Mouse (Mus musculus) Muller cell, postnatal 12 days (primary cell): Measurements from ENCODE around the gene Fkbp8.

ENCODE experiments used
- DNase-seq: peaks from one replicate; pipeline ENCODE4 v3.0.0-alpha.2; 2015; ENCODE audit errors: inconsistent ontology term

Fkbp8 gene

DNA sequence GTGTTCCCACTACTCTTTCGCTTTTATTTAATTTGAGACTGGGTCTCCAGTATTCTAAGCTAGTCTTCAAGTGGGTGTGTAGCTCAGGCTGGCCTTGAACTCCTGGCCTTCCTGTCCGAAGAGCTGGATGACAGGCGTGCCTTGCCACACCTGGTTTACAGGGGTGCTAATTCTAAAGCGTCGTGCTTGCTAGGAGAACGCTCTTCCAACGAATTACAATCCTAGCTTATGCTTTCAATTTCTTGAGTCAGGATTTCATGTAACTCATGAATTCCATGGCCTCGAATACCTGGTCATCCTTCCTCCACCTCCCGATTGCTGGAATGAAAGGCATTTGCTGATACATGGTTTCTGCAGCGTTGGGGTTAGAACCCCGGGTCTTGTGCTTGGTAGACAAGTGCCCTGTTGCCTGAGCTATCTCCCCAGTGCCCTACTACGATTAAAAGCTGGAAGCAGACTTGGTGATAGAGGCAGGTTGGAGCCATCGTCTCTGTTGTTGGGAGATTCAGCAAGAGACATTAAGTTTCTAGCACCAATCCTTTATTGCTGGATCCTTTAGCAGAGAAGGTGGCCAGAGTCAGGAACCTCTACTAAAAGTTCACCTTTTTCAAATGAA is 766 bp downstream of the Fkbp8 start:
- DNase-seq = no peak

- no peak for DNase-seq
Observed at GRCm38 (mm10) chr8:70529299-70529698, 1.8 kb downstream of the Fkbp8 start.

DNA sequence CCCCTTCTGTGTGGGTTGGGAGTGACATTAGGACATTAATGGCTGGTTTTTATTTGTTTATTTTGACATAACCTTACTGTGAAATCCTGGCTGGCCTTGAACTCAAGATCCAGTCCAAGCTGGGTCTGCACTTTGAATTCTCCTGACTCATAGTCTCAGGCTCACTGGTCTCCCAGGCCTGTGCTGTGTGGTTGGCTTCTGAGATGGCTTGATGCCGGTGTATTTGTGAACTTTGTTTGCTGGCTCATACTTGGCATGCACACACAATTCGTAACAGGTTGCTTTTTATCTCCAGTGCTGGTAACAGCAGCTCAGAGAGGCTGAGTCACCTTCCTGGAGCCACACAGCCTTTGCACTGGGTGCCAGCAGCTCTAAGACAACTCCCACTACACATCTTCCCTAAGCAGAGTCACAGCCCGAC is 2.2 kb downstream of the Fkbp8 start:
- no peak for DNase-seq

GRCm38 (mm10) chr8:70530314-70530713 is 2.8 kb downstream of the Fkbp8 start:
- no peak for DNase-seq

DNA sequence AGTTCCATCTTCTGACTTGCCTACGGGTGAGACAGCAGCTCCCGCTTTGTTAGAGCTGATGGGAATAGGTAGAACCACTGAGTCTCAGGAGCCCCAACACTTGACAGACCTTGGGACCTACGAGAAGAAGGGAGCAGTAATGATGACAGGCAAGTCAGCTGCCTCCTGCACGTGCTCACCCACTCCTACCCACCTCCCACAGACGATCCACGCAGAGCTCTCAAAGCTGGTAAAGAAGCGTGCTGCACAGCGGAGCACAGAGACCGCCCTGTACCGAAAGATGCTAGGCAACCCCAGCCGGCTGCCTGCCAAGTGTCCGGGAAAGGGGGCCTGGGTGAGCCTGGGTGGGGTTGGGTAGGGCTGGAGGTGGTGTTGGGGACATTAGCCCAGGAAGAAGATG is 6.8 kb downstream of the Fkbp8 start:
- DNase-seq = no peak

DNA sequence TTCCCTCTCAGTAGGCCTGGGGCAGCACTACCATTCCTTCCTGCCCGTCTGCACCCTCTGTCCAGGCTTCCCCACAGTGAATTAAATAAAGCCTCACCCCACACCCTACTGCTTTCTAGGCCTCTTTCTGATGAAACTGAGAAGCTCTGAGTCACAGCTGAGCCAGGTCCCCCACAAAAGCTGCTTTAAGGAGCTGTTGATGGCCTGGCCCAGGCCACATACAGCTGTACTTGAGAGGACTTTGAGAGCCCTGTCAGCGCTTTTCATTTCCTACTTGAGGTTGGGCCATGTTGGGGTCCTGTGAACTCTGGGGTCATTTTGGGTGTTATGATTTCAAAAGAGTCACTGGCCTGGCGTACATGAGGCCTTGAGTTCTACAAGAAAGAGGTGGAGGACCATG is 7.7 kb downstream of the Fkbp8 start:
- no peak for DNase-seq

GRCm38 (mm10) chr8:70535701-70536100 is 8.2 kb downstream of the Fkbp8 start:
- no peak for DNase-seq

- DNase-seq = peak; percentile 72
Observed at GRCm38 (mm10) chr8:70538024-70538579, 10.6 kb downstream of the Fkbp8 start.

DNA sequence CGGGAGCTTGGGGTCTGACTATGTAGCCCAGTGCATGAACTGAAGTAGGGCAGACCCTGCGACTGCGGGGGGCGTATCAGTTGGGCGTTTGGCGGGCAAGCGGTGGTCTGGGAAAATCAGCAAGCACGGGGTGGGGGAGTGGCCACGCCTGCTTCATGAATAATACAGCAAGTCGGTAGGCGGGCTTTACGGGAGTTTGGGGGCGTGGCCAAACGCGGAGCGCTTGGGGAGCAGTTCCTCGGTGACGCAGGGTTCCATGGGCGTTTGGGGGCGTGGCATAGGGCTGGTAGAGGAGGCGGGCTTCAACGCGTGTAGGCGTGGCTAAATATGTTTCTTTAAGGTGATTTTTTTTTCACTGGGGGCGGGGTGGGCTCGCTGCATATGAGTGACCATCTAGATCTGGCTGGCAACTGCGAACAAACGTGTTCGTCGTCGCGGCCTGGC is 11.1 kb downstream of the Fkbp8 start:
- peak; percentile 99 for DNase-seq

DNA sequence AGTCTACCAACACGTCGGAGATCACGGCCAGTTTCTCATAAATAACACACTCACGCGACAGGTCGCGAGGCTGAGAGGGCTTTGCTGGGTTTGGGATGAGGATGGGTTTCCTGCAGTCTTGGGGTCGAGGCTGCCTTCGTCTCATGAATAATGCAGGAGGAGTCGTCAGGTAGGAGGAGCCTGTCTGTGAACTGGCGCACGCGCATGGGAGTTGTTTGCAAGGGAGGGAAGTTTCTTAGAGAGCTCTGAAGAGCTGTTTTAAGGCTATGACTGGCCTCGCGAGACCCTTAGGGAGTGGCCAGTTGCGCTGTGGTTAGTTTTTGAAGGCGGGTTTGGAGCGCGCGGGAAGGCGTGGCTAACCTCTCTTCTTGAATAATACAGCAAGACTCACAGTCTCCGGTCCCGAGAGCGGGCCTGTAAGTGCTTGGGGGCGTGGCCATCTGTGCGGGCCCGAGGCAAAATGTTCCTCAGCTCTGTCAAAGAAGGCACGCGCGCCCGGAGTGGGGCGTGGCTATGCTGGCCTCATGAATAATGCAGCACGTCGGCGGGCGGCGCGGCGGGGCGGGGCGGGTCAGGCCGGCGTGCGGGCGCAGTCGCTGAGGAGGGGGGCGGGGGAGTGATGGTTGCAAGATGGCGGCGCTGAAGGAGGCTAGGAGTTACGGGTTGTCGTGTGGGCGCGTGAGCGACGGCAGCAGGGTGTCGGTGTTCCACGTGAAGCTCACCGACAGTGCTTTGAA is 11.7 kb downstream of the Fkbp8 start, which contains the start of gene Ell:
Gene Ell (plus strand): TSS at position 381 of the 737 bp plus-strand sequence.
- DNase-seq = peak; percentile 100

GRCm38 (mm10) chr8:70540013-70540506 is 12.5 kb downstream of the Fkbp8 start:
- DNase-seq = no peak

DNA sequence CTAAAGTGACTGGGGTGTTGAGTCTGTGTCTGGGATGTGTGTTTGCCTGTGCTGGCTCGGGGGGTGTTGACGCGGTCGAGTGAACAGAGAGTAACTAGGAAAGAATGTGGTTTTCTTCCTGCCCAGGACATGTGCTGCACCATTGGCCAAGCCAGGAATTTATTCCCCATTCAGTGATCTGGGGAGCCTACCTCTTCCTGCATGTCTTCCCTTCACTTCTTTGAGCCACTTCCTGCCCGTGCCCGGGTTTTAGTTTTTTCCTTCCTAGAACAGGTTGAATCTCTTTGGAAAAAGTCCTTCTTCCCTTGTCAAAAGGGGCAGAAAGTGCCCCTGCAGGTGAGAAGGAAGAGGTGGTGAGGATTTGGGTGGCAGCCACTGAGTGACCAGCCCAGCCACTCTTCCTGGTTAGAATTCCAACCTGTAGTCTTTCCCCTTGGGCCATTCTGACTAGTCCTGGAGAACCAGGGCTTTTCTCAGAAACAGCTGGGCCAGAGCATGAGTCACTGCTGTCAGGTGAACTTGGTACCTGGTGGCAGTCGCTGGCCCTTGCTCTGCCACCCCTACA is 13.1 kb downstream of the Fkbp8 start:
- DNase-seq = peak; percentile 90

GRCm38 (mm10) chr8:70541081-70541480 is 13.6 kb downstream of the Fkbp8 start:
- no peak for DNase-seq

DNA sequence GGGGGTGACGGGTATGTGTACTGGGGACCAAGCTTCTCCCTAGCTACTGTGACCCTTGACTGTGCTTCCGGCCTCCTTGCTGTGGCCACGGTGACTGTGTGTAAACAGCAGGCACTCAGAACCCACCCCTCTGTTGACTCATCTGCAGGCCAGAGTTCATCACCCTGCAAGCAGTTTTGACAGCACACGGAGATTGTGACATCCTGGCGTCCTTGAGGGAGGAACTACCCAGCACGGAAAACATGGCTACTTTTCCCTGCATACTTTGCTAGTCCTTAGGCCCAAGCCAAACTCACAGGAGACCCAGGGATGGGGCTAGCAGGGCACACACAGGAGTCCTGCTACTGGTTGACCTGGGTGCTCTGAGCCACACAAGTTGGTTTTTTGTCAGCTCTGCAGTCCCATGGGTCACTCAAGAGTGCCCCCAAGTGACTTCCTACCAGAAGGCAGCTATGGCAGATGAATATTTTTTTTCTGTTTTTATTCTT is 16.7 kb downstream of the Fkbp8 start:
- no peak for DNase-seq

- DNase-seq = no peak
Observed at GRCm38 (mm10) chr8:70546412-70546811, 18.9 kb downstream of the Fkbp8 start.

- DNase-seq = no peak
Observed at GRCm38 (mm10) chr8:70547762-70548161, 20.2 kb downstream of the Fkbp8 start.

DNA sequence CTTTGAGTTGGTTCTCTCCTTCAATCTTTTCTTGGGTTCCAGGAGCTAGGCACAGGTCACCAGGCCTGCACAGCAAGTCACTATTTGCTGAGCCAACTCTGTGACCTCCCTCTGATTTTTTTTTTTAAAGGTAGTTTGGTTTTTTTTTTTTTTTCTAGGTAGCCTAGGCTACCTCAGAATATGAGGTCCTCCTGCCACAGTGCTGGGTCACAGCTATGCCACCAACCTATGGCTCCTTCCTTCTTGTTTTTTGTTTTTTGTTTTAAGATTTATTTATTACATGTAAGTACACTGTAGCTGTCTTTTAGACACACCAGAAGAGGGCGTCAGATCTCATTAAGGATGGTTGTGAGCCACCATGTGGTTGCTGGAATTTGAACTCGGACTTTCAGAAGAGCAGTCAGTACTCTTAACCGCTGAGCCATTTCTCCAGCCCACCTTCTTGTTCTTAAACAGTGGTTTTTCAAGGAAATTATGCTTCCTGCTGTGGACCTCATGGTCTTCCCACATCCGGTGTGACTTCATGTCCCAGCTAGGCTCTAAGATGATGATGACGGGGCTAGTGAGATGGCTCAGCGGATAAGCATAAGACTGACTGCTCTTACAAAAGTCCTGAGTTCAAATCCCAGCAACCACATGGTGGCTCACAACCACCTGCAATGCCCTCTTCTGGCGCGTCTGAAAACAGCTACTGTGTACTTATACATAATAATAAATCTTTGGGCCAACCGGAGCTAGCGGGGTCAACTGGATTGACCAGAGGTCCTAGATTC is 22.1 kb downstream of the Fkbp8 start:
- DNase-seq = no peak

DNA sequence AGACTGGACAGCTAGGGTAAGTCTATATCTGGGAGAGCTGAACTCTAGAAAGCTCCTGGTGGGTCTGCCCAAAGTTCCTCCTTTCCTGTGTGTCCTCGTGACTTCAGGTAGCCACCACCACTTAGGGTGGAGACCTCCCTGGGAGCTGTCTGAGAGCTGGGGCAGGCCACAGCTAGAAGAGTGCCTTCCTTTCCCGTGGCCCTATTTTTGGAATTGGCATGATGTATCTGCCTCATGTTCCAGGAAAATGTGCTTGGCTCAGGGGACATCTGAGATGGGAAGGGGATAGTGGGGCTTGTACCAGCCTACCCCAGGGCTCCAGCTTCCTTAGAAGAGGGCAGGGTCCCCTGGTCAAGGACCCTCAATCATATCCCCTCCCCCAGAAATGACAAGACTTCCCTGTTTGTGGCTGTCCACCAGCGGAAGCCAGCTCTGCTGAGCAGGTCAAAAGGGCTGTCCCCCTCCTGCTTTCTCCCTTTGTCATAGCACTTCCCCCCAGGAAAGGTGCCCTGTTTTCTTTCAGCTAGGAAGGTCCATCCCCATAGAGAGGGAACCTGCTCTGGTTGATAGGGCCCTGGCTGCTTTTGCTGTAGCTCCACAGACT is 24.1 kb downstream of the Fkbp8 start:
- no peak for DNase-seq

DNA sequence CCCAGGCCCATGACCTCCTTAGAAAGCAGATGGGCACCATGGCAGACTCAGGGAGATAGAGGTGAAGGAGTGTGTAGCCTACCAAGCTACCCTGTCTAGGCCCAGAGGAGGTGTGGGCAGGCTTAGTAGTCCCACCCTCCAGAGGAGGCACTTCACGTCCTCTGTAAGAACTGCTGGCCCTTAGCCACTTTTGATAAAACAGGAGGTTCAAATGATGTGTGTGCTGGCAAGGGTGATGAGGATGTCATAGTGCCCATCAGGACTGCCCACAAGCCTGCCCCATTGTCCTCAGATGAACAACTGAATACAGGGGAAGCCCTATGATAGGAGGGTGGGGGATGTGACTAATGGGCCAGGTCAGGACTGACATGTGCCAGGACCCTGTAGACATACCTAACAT is 25.3 kb downstream of the Fkbp8 start:
- no peak for DNase-seq

- DNase-seq = peak; percentile 70
Observed at GRCm38 (mm10) chr8:70553740-70554139, 26.2 kb downstream of the Fkbp8 start.

- no peak for DNase-seq
Observed at GRCm38 (mm10) chr8:70555079-70555747, 27.7 kb downstream of the Fkbp8 start.
